Mouse (Mus musculus) embryonic stem cell, embryonic (primary cell): Measurements from ENCODE around the gene Arv1.

Experiments
- CTCF ChIA-PET, 4 experiments: fragments of 300-600 bp in 2 of 4; fragments of 350-600 bp in 2 of 4; sonication (Branson Sonifier 250); formaldehyde crosslinking; loops; one replicate each; lab custom pipeline; 2022; ENCODE audit warnings: inconsistent platforms in 2 of 4; lab: Charles Lee
- POLR2A ChIA-PET, 4 experiments: fragments of 300-600 bp in 2 of 4; fragments of 350-600 bp in 2 of 4; sonication (Branson Sonifier 250); formaldehyde crosslinking; loops; one replicate each; lab custom pipeline; 2022; ENCODE audit warnings: antibody characterized with exemption in 4 of 4, inconsistent platforms in 1 of 4; lab: Charles Lee

The Arv1 gene

GRCm38 (mm10) chr8:124755481-124755880 lies 33.5 kb downstream of the Arv1 start:
- ChIA-PET CTCF (no interaction called here), POLR2A (no interaction called here)

GRCm38 (mm10) chr8:124756153-124756552 lies 34.2 kb downstream of the Arv1 start:
- ChIA-PET POLR2A (no interaction called here), CTCF (interaction anchor here in 1 of 4 experiments (0.6 kb wide), 1 partner anchor 797 kb away, joined by 3 read pairs; no protein-coding TSS in a partner anchor)

- ChIA-PET CTCF (interaction anchor here (0.5 to 2.7 kb wide), 4 partner anchors 13 to 796 kb away, joined by 3 to 13 read pairs (median 6); no protein-coding TSS in a partner anchor), POLR2A (interaction anchor here in 1 of 4 experiments (2.0 kb wide), 1 partner anchor 12 kb away, joined by 4 read pairs; no protein-coding TSS in a partner anchor)
Observed at GRCm38 (mm10) chr8:124756601-124757000, 34.7 kb downstream of the Arv1 start.

GRCm38 (mm10) chr8:124758544-124758943 lies 36.6 kb downstream of the Arv1 start:
- ChIA-PET CTCF (interaction anchor here (0.6 to 2.7 kb wide), 44 partner anchors 8 to 1227 kb away, joined by 3 to 13 read pairs (median 4); partner anchors contain the start of genes Arv1 (in 2 of the 4), Ttc13 (in 2 of the 4), Cog2 (in 1 of the 4) and Trim67 (in 1 of the 4)), POLR2A (interaction anchor here in 1 of 4 experiments (1.0 to 2.0 kb wide), 5 partner anchors 13 to 82 kb away, joined by 3 to 5 read pairs (median 4); no protein-coding TSS in a partner anchor)

GRCm38 (mm10) chr8:124763061-124763460 lies 41.1 kb downstream of the Arv1 start:
- ChIA-PET CTCF (interaction anchor here in 1 of 4 experiments (1.2 kb wide), 1 partner anchor 14 kb away, joined by 3 read pairs; no protein-coding TSS in a partner anchor), POLR2A (interaction anchor here in 1 of 4 experiments (0.7 kb wide), 1 partner anchor 809 kb away, joined by 3 read pairs; no protein-coding TSS in a partner anchor)

- POLR2A ChIA-PET, result interaction anchor here in 2 of 4 experiments (0.6 to 1.3 kb wide), 5 partner anchors 10 to 64 kb away, joined by 3 to 5 read pairs (median 4); partner anchors contain the start of gene Trim67 (in 1 of the 2)
Observed at GRCm38 (mm10) chr8:124772389-124772788, 50.5 kb downstream of the Arv1 start.

GRCm38 (mm10) chr8:124775695-124776094 lies 53.8 kb downstream of the Arv1 start:
- POLR2A ChIA-PET, result interaction anchor here in 3 of 4 experiments (0.6 to 1.6 kb wide), 3 partner anchors 17 to 341 kb away, joined by 3 to 5 read pairs (median 4); no protein-coding TSS in a partner anchor
- CTCF ChIA-PET, result interaction anchor here (0.5 to 2.4 kb wide), 20 partner anchors 9 to 1069 kb away, joined by 3 to 21 read pairs (median 4); partner anchors contain the start of gene Trim67 (in 2 of the 4)

More at GRCm38 (mm10) chr8:124772389-124772788, 50.5 kb downstream of the Arv1 start:
- CTCF ChIA-PET, result interaction anchor here (0.5 to 1.9 kb wide), 6 partner anchors 14 to 164 kb away, joined by 3 to 9 read pairs (median 4); no protein-coding TSS in a partner anchor

GRCm38 (mm10) chr8:124780236-124780635 lies 58.3 kb downstream of the Arv1 start:
- POLR2A ChIA-PET, result interaction anchor here in 2 of 4 experiments (0.6 to 0.7 kb wide), 3 partner anchors 24 to 1946 kb away, joined by 3 to 4 read pairs (median 3); no protein-coding TSS in a partner anchor
- CTCF ChIA-PET, result interaction anchor here in 2 of 4 experiments (1.5 to 1.7 kb wide), 2 partner anchors 12 to 21 kb away, joined by 3 to 5 read pairs; partner anchors contain the start of gene Trim67 (in 1 of the 2)

- ChIA-PET CTCF (interaction anchor here in 3 of 4 experiments (0.6 to 0.8 kb wide), 3 partner anchors 11 to 40 kb away, joined by 3 to 8 read pairs (median 5); no protein-coding TSS in a partner anchor), POLR2A (interaction anchor here in 3 of 4 experiments (1.1 to 2.0 kb wide), 5 partner anchors 10 to 39 kb away, joined by 3 to 10 read pairs (median 5); partner anchors contain the start of gene Trim67 (in 2 of the 3))
Observed at GRCm38 (mm10) chr8:124782431-124782830, 60.5 kb downstream of the Arv1 start.

- ChIA-PET CTCF (no interaction called here), POLR2A (interaction anchor here in 1 of 4 experiments (1.1 kb wide), 1 partner anchor 40 kb away, joined by 3 read pairs; no protein-coding TSS in a partner anchor)
Observed at GRCm38 (mm10) chr8:124783228-124783627, 61.3 kb downstream of the Arv1 start.
